Mouse (Mus musculus) testis, adult 2 months (tissue): Measurements from ENCODE around the gene Spc24.

Experiments
- CTCF ChIP-seq: fragments of 200-500 bp; IDR thresholded peaks from 2 replicates; pipeline ENCODE4 v1.5.1; 2012; ENCODE audit warnings: low read depth, mild to moderate bottlenecking, inconsistent platforms, low read length, moderate library complexity; ENCODE audit not compliant: control insufficient read depth, insufficient read depth, insufficient replicate concordance
- POLR2A ChIP-seq: fragments of 200-500 bp; IDR thresholded peaks from 2 replicates; pipeline ENCODE4 v1.6.1; 2012; ENCODE audit warnings: low read depth, mild to moderate bottlenecking, inconsistent platforms, low read length, moderate library complexity; ENCODE audit not compliant: control insufficient read depth

- TF ChIP-seq CTCF = no peak
- no peak for TF ChIP-seq POLR2A
These were observed 54.0 kb downstream of the Spc24 start for GRCm38 (mm10) chr9:21706085-21706484.
